Mouse (Mus musculus) cerebellum, postnatal 10 days (tissue): ENCODE data around the gene Diras2.

ENCODE experiments used
- DNase-seq, 2 experiments: peaks; one replicate each; pipeline ENCODE4 v3.0.0; 2021; ENCODE audit warnings: mixed read lengths in 2 of 2

The Diras2 gene

GRCm38 (mm10) chr13:52531121-52531520 lies at the start of gene Diras2:
Gene Diras2, minus strand, starts transcription at chr13:52531279.
- peak in 1 of 2 experiments; percentile 56 for DNase-seq

- DNase-seq: no peak
Measured at GRCm38 (mm10) chr13:52578776-52579175, 47.7 kb upstream of the Diras2 start.

GRCm38 (mm10) chr13:52577939-52578338 lies 46.9 kb upstream of the Diras2 start:
- no peak for DNase-seq

- DNase-seq: no peak
Measured at GRCm38 (mm10) chr13:52577326-52577920, 46.3 kb upstream of the Diras2 start.

GRCm38 (mm10) chr13:52576841-52577240 lies 45.8 kb upstream of the Diras2 start:
- no peak for DNase-seq

- DNase-seq: no peak
Measured at GRCm38 (mm10) chr13:52576021-52576614, 45.0 kb upstream of the Diras2 start.

- DNase-seq: no peak
Measured at GRCm38 (mm10) chr13:52575483-52575882, 44.4 kb upstream of the Diras2 start.

- no peak for DNase-seq
Measured at GRCm38 (mm10) chr13:52574311-52574710, 43.2 kb upstream of the Diras2 start.

GRCm38 (mm10) chr13:52572451-52573446 lies 41.7 kb upstream of the Diras2 start:
- no peak for DNase-seq

- no peak for DNase-seq
Measured at GRCm38 (mm10) chr13:52571591-52572384, 40.7 kb upstream of the Diras2 start.

- DNase-seq: no peak
Measured at GRCm38 (mm10) chr13:52570276-52570675, 39.2 kb upstream of the Diras2 start.

- peak in 1 of 2 experiments; percentile 11 for DNase-seq
Measured at GRCm38 (mm10) chr13:52569194-52569769, 38.2 kb upstream of the Diras2 start.

- no peak for DNase-seq
Measured at GRCm38 (mm10) chr13:52566777-52567176, 35.7 kb upstream of the Diras2 start.

- no peak for DNase-seq
Measured at GRCm38 (mm10) chr13:52566188-52566760, 35.2 kb upstream of the Diras2 start.

- DNase-seq: peak; percentile 62 to 70
Measured at GRCm38 (mm10) chr13:52565103-52565739, 34.1 kb upstream of the Diras2 start.

GRCm38 (mm10) chr13:52562166-52562571 lies 31.1 kb upstream of the Diras2 start:
- no peak for DNase-seq

- DNase-seq: peak in 1 of 2 experiments; percentile 10
Measured at GRCm38 (mm10) chr13:52561367-52562165, 30.5 kb upstream of the Diras2 start.

- DNase-seq: no peak
Measured at GRCm38 (mm10) chr13:52557421-52557820, 26.3 kb upstream of the Diras2 start.

- no peak for DNase-seq
Measured at GRCm38 (mm10) chr13:52554722-52555121, 23.6 kb upstream of the Diras2 start.

GRCm38 (mm10) chr13:52552822-52553477 lies 21.9 kb upstream of the Diras2 start:
- DNase-seq: no peak
